Mouse (Mus musculus) heart, adult 2 months (tissue): ENCODE data around the gene Rab17.

ENCODE experiments used
- EP300 ChIP-seq: fragments of 200-500 bp; IDR thresholded peaks from 2 replicates; pipeline ENCODE4 v1.6.1; 2011; ENCODE audit warnings: low read depth, low read length, control low read depth; ENCODE audit not compliant: insufficient read depth
- POLR2A ChIP-seq: fragments of 200-500 bp; IDR thresholded peaks from 2 replicates; pipeline ENCODE4 v1.6.1; 2011; ENCODE audit warnings: mild to moderate bottlenecking, low read depth, low read length, control low read depth; ENCODE audit not compliant: insufficient read depth

DNA sequence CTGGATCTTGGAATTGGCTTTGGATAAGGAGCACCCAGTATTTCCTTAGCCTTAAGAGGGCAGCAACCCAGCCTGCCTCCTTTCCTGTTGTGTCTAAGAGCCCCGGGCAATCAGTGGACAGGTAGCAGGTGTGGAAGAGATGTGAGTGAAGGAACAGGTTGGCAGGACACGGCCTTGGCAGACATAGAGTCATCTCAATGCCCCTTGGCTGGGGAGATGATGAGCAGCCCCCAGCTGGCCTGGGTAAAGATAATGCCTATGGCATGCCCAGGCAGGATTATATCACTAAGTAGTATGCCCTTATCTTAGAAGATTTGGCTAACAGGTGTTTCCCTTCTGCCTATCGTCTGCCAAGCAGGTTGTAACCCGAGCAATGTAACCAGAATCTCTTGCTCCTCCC, 27.7 kb upstream of the Rab17 start:
- TF ChIP-seq POLR2A (no peak), EP300 (no peak)
